Mouse (Mus musculus) heart, embryonic 16.5 days (tissue): ENCODE data around the gene Ssh2. TPM values are rescaled to one million over a fixed set of nuclear protein-coding genes. Genes with fewer than 3 reads are reported as not detected.

ENCODE experiments used
- ATAC-seq: fragments of 200-750 bp; cut with Nextera tagmentation; replicated peaks from 2 replicates; pipeline ENCODE4 v1.8.0; 2017; ENCODE audit warnings: moderate number of reproducible peaks; ENCODE audit not compliant: insufficient read depth, low FRiP score; ENCODE audit errors: extremely low read depth
- H3K27ac ChIP-seq: fragments of 300-500 bp; sonication (generic); 2 replicates; pipeline ENCODE4 v1.5.1; 2014; ENCODE audit warnings: mild to moderate bottlenecking, low read length, control low read depth, moderate library complexity
- H3K27me3 ChIP-seq: fragments of 300-500 bp; sonication (generic); 2 replicates; pipeline ENCODE4 v1.6.1; 2014; ENCODE audit warnings: low read length, mixed read lengths; ENCODE audit not compliant: control insufficient read depth, insufficient read depth
- H3K36me3 ChIP-seq: fragments of 300-500 bp; sonication (generic); 2 replicates; pipeline ENCODE4 v1.6.1; 2014; ENCODE audit not compliant: control insufficient read depth, insufficient read depth
- H3K4me1 ChIP-seq: fragments of 300-500 bp; sonication (generic); 2 replicates; pipeline ENCODE4 v1.6.1; 2014; ENCODE audit warnings: low read length, mixed read lengths; ENCODE audit not compliant: control insufficient read depth, insufficient read depth
- H3K4me2 ChIP-seq: fragments of 300-500 bp; sonication (generic); 2 replicates; pipeline ENCODE4 v1.6.1; 2014; ENCODE audit warnings: low read depth, mild to moderate bottlenecking, control low read depth, low read length
- H3K4me3 ChIP-seq: fragments of 300-500 bp; sonication (generic); 2 replicates; pipeline ENCODE4 v1.5.1; 2014; ENCODE audit warnings: mild to moderate bottlenecking, control low read depth, low read length
- H3K9ac ChIP-seq: fragments of 300-500 bp; sonication (generic); 2 replicates; pipeline ENCODE4 v1.6.1; 2014; ENCODE audit warnings: low read length, control low read depth
- H3K9me3 ChIP-seq: fragments of 300-500 bp; sonication (generic); replicated peaks from 2 replicates; pipeline ENCODE4 v1.6.1; 2016; ENCODE audit warnings: low read length; ENCODE audit not compliant: control insufficient read depth
- whole genome bisulfite sequencing: fragments of 180-500 bp; shearing (Covaris S2); extraction: QIAGEN DNeasy Blood & Tissue Kit; methylation state at CpG from one replicate; pipeline ENCODE4 v1.1.7; 2014; 5-methylcytosine and 5-hydroxymethylcytosine counted together
- polyA plus RNA-seq: library from polyadenylated mRNA; unstranded; fragments of >200 nt; fragmentation: Nextera tagmentation; extraction: Ambion mirVana; gene quantifications from 2 replicates; pipeline ENCODE4 v1.2.1, GENCODE M21; 2015

Ssh2 gene
- polyA plus RNA-seq, 1 experiment from 2014 or later = 25.5 TPM

- H3K9ac ChIP-seq = no peak overlapping the region
- no peak overlapping the region for H3K4me3 ChIP-seq
- no peaks in the 10 kb centered on the region for H3K27me3 ChIP-seq
- H3K4me2 ChIP-seq = no peak overlapping the region
- H3K36me3 ChIP-seq = peaks cover 37% of the 10 kb centered on the region
- no peak for ATAC-seq
- H3K9me3 ChIP-seq = no peaks in the 10 kb centered on the region
- 92% methylated on average over 2 of the region's 2 CpGs for WGBS
- no peak overlapping the region for H3K27ac ChIP-seq
- H3K4me1 ChIP-seq = peaks cover 15% of the 10 kb centered on the region
Measured at GRCm38 (mm10) chr11:77453388-77453787, 237.3 kb downstream of the Ssh2 start.

- peaks cover 26% of the 10 kb centered on the region for H3K36me3 ChIP-seq
- H3K4me2 ChIP-seq = no peak overlapping the region
- no peaks in the 10 kb centered on the region for H3K9me3 ChIP-seq
- no peak for ATAC-seq
- no peaks in the 10 kb centered on the region for H3K27me3 ChIP-seq
- H3K4me3 ChIP-seq = no peak overlapping the region
- 0 out of 2 replicates have a peak overlapping the region, but pooled peaks have one; percentile 32 for H3K9ac ChIP-seq
- H3K4me1 ChIP-seq = peaks cover 15% of the 10 kb centered on the region
- peak overlapping the region; percentile 41 for H3K27ac ChIP-seq
- WGBS = 76% methylated on average over 9 of the region's 9 CpGs
Measured at GRCm38 (mm10) chr11:77455770-77456510, 239.9 kb downstream of the Ssh2 start.

- H3K4me1 ChIP-seq = peaks cover 22% of the 10 kb centered on the region
- H3K9ac ChIP-seq = no peak overlapping the region; the same call in 1 of the 2 replicates
- H3K4me2 ChIP-seq = peak overlapping the region; percentile 2; the same call in 1 of the 2 replicates
- no peak overlapping the region for H3K4me3 ChIP-seq
- WGBS = 33% methylated on average over 6 of the region's 6 CpGs
- ATAC-seq = peak; percentile 29
- H3K27me3 ChIP-seq = no peaks in the 10 kb centered on the region
- H3K36me3 ChIP-seq = peaks cover 23% of the 10 kb centered on the region
- peak overlapping the region; percentile 77 for H3K27ac ChIP-seq
- H3K9me3 ChIP-seq = no peaks in the 10 kb centered on the region
Measured at GRCm38 (mm10) chr11:77456866-77457265, 240.8 kb downstream of the Ssh2 start.

DNA sequence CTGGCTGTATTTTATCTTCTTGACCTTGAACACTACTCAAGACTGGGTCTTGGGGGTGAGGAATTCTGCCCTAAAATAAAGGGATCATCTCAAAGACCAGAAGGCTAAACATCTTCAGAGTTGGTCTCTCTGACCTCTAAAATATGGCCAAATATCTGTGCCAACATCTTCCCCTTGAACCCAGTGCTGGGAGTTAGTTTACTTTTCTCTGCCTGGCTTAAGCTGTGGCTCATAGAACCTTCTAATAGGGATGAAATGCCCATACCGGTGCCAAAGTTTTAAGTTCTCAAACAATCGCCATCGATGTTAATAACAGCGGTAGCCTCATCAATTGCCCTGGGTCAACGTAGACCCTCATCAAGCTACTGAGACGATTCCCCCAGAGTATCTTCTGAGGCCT lies 245.8 kb downstream of the Ssh2 start:
- no peak for ATAC-seq
- 4% methylated on average over 6 of the region's 6 CpGs for whole genome bisulfite sequencing
- Histone ChIP-seq H3K4me3 (peak overlapping the region; percentile 73), H3K36me3 (peaks cover 6% of the 10 kb centered on the region; the same call in 1 of the 2 replicates), H3K9ac (peak overlapping the region; percentile 88), H3K27ac (peak overlapping the region; percentile 97), H3K4me1 (peaks cover 42% of the 10 kb centered on the region), H3K4me2 (peak overlapping the region; percentile 85), H3K27me3 (no peaks in the 10 kb centered on the region; the same call in 1 of the 2 replicates), H3K9me3 (no peaks in the 10 kb centered on the region)

- H3K27ac ChIP-seq = peak within 1 kb of the TSS; percentile 97
- H3K9ac ChIP-seq = peak within 1 kb of the TSS; percentile 88
- peaks cover 6% of the 10 kb centered on the region; the same call in 1 of the 2 replicates for H3K36me3 ChIP-seq
- peak within 1 kb of the TSS; percentile 73 for H3K4me3 ChIP-seq
- peak within 1 kb of the TSS; percentile 85 for H3K4me2 ChIP-seq
- 1% methylated on average over 69 of the region's 73 CpGs for WGBS
- no peaks in the 10 kb centered on the region; the same call in 1 of the 2 replicates for H3K27me3 ChIP-seq
- peaks cover 40% of the 10 kb centered on the region for H3K4me1 ChIP-seq
- ATAC-seq = peak; percentile 85
- H3K9me3 ChIP-seq = no peaks in the 10 kb centered on the region
Measured at GRCm38 (mm10) chr11:77462283-77463100, 246.4 kb downstream of the Ssh2 start, which contains the start of gene Coro6. Coro6 (plus strand) TSS chr11:77462411.

DNA sequence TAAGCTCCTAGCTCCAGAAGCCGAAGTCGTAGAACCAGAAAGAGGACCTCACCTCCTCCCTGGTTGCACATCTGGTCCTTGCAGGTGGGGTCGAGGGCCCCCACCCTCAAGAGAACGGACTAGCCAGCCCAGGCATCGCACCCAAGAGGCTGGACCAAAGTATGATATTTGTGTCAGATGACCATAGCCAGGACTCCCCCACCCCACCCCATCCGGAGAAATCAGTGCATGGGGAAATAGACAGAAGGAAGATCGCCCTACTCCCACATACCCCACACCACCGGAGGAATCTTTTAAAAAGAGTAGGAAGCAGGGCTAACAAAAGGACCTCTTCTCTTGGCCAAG lies 247.0 kb downstream of the Ssh2 start:
- Histone ChIP-seq H3K4me3 (peak overlapping the region; percentile 73), H3K27ac (peak overlapping the region; percentile 97), H3K36me3 (peaks cover 6% of the 10 kb centered on the region; the same call in 1 of the 2 replicates), H3K4me2 (peak overlapping the region; percentile 85), H3K27me3 (no peaks in the 10 kb centered on the region; the same call in 1 of the 2 replicates), H3K9me3 (no peaks in the 10 kb centered on the region), H3K9ac (peak overlapping the region; percentile 88), H3K4me1 (peaks cover 43% of the 10 kb centered on the region)
- ATAC-seq = no peak
- 33% methylated on average over 8 of the region's 8 CpGs for WGBS

- Histone ChIP-seq H3K36me3 (peaks cover 6% of the 10 kb centered on the region; the same call in 1 of the 2 replicates), H3K4me1 (peaks cover 43% of the 10 kb centered on the region), H3K27ac (peak overlapping the region; percentile 97), H3K27me3 (no peaks in the 10 kb centered on the region; the same call in 1 of the 2 replicates), H3K9ac (peak overlapping the region; percentile 88), H3K4me3 (peak overlapping the region; percentile 73), H3K9me3 (no peaks in the 10 kb centered on the region), H3K4me2 (peak overlapping the region; percentile 85)
- WGBS = 61% methylated on average over 10 of the region's 10 CpGs
- no peak for ATAC-seq
Measured at GRCm38 (mm10) chr11:77463786-77464185, 247.7 kb downstream of the Ssh2 start.

GRCm38 (mm10) chr11:77464684-77465083 lies 248.6 kb downstream of the Ssh2 start:
- Histone ChIP-seq H3K27me3 (no peaks in the 10 kb centered on the region; the same call in 1 of the 2 replicates), H3K9ac (0 out of 2 replicates have a peak overlapping the region, but pooled peaks have one; percentile 23), H3K36me3 (peaks cover 5% of the 10 kb centered on the region; the same call in 1 of the 2 replicates), H3K9me3 (no peaks in the 10 kb centered on the region), H3K27ac (peak overlapping the region; percentile 97), H3K4me3 (no peak overlapping the region), H3K4me1 (peaks cover 43% of the 10 kb centered on the region), H3K4me2 (peak overlapping the region; percentile 85; the same call in 1 of the 2 replicates)
- ATAC-seq = 0 out of 2 replicates have a peak, but pooled peaks have one; percentile 5
- WGBS = 25% methylated on average over 4 of the region's 4 CpGs
